Mouse (Mus musculus): ENCODE data around the gene Trim67. TPM values are rescaled to one million over a fixed set of nuclear protein-coding genes. Genes with fewer than 3 reads are reported as not detected.
A peak's percentile ranks its signal among the peaks of the same experiment; 100 is the strongest.

Trim67 gene
- total RNA-seq (2021) = 1 to 10 TPM; 2.0 to 2.2 TPM
- long read RNA-seq, experiment 1, partial matches to known transcripts = 0 of 3 reads
- long read RNA-seq, experiment 1, other reads (novel, unspliced or antisense) = 3 of 3 reads
- long read RNA-seq, experiment 2, partial matches to known transcripts = 0 of 1 reads
- long read RNA-seq, experiment 2, other reads (novel, unspliced or antisense) = 1 of 1 reads

DNA sequence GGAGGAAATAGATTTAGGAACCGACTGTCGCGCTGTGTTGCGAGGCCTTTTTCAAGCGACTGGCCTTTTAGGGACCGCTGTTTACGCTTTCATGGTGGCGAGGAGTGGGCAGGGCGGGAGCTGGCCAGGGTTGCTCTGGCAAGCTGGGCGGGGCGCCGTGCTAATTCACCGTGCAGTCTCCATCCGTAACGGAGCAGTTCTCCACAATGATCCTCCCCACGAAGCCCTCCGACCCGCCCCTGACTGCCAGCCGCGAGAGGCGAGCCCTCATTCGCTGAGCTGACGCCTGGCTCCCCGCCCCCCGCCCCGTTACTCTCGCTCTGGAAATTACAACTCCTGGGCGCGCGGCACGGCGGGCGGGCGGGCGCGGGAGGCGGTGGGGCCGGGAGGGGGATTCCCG lies at the start of gene Trim67:
Trim67 (plus strand) TSS at position 385 of the 400 bp plus-strand sequence.
- intact Hi-C loops (cut with DNase I) = loop anchor here (5.0 kb wide), 1 partner anchor 70 kb away; the partner anchor contains the start of genes Arv1 and Ttc13
- TF ChIP-seq CTCF (IDR thresholded peaks at IDR 0.05) = no peak

GRCm38 (mm10) chr8:124746661-124747060 lies 46.2 kb upstream of the Trim67 start:
- Histone ChIP-seq H3K4me3 (no peak overlapping the region), H3K27ac (no peak overlapping the region)
- intact Hi-C loops (cut with DNase I) = no loop called here
- DNase-seq (ENCODE audit: extremely low spot score in 1 of 2, low spot score in 2 of 2) = no peak
- TF ChIP-seq CTCF (IDR thresholded peaks at IDR 0.05) = no peak

More for the DNA sequence above, at the start of gene Trim67:
- H3K4me3 ChIP-seq = peak within 1 kb of the TSS; percentile 51
- H3K27ac ChIP-seq = no peak within 1 kb of the TSS
- peak; percentile 39 to 53 for DNase-seq (ENCODE audit: extremely low spot score in 1 of 2, low spot score in 2 of 2)

DNA sequence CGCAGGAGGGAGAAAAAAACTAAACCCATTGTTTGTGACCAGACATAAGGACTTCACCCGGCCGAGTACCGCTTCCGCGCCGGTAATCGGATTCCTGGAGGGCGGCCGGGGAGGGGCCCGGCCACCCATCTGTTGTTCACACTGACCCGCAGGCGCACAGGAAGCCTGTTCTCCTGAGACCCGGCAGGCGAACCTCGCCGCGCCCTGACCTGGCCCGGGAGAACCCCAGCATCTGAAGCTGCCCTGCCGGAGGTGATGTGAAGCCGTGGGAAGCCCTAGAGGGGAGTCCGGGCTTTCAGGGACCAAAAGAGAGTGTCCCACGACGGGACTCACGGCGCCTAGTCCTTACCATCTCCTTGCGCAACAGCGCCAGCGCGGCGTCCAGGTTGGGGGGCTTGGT lies 41.7 kb upstream of the Trim67 start:
- DNase-seq (ENCODE audit: extremely low spot score in 1 of 2, low spot score in 2 of 2) = no peak
- Histone ChIP-seq H3K27ac (no peak overlapping the region), H3K4me3 (peak overlapping the region; percentile 41)
- no peak for TF ChIP-seq CTCF (IDR thresholded peaks at IDR 0.05)
- intact Hi-C loops (cut with DNase I) = no loop called here

- no peak for DNase-seq (ENCODE audit: extremely low spot score in 1 of 2, low spot score in 2 of 2)
- intact Hi-C loops (cut with DNase I) = no loop called here
- TF ChIP-seq CTCF (IDR thresholded peaks at IDR 0.05) = no peak
Observed at GRCm38 (mm10) chr8:124751709-124752173, 41.2 kb upstream of the Trim67 start, which contains the start of gene Fam89a. Gene Fam89a, minus strand, starts transcription at chr8:124751832.

GRCm38 (mm10) chr8:124752325-124752862 lies 40.5 kb upstream of the Trim67 start:
- no peak overlapping the region for H3K4me3 ChIP-seq
- no peak overlapping the region for H3K27ac ChIP-seq
- intact Hi-C loops (cut with DNase I) = no loop called here
- TF ChIP-seq CTCF (IDR thresholded peaks at IDR 0.05) = no peak
- no peak for DNase-seq (ENCODE audit: extremely low spot score in 1 of 2, low spot score in 2 of 2)

More at GRCm38 (mm10) chr8:124751709-124752173, 41.2 kb upstream of the Trim67 start, which contains the start of gene Fam89a:
- no peak within 1 kb of the TSS for H3K27ac ChIP-seq
- peak within 1 kb of the TSS; percentile 41 for H3K4me3 ChIP-seq

DNA sequence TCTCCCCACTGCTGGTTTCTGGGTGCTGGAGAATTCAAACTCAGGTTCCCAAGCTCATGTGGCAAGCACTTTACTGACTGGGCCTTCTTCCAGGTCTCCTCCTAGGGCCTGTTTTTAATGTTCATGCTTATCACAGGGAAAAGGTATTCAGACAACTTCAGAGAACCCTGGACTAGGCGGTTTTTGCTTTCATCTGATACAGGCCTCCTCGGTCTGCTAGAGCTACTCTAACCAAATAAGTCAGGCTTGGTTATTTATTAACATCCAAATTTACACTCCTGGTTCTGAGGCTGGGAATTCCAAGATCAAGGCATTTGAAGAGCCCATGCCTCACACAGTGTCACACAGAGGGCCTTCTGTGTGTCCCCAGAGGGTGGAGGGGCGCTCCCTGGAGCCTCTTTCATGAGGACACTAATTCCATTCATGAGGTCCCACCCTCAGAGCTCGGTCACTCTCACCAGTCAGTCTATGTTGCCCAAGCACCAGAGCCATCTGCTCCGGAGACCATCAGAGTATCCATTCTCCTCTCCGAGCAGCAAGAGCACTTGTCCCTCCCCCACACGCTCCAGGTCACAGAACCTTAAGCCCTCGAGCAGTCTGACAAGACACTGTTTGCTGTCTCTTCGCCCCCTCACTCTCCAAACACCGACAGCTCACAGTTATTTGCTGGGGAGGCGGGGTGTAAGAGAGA lies 38.6 kb upstream of the Trim67 start:
- peak in 1 of 2 experiments; percentile 19 for DNase-seq (ENCODE audit: extremely low spot score in 1 of 2, low spot score in 2 of 2)
- H3K27ac ChIP-seq = no peak overlapping the region
- TF ChIP-seq CTCF (IDR thresholded peaks at IDR 0.05) = no peak
- no peak overlapping the region for H3K4me3 ChIP-seq
- intact Hi-C loops (cut with DNase I) = no loop called here

GRCm38 (mm10) chr8:124754792-124755190 lies 38.1 kb upstream of the Trim67 start:
- DNase-seq (ENCODE audit: extremely low spot score in 1 of 2, low spot score in 2 of 2) = no peak
- Histone ChIP-seq H3K4me3 (no peak overlapping the region), H3K27ac (no peak overlapping the region)
- no peak for TF ChIP-seq CTCF (IDR thresholded peaks at IDR 0.05)
- intact Hi-C loops (cut with DNase I) = loop anchor here (5.0 kb wide), 1 partner anchor 58 kb away; no protein-coding TSS in a partner anchor

DNA sequence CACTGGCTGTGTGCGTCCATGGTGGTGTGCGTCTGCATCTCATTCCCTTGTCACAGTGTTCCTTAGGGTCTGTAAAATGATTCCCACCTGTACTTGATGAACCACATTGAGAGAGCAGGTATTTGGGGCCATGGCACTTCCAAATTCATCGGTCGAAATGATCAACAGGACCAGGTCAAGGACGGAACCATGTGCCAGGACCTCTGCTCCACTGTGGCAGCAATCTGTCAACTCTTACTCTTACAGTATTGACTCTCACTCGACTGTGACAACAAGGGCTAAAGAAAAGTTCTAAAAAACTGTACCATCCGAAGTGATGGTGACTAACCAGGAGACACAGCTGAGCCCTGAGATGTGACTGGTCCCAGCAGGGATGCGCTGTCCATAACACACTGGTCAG lies 37.4 kb upstream of the Trim67 start:
- no peak overlapping the region for H3K27ac ChIP-seq
- TF ChIP-seq CTCF (IDR thresholded peaks at IDR 0.05) = no peak
- DNase-seq (ENCODE audit: extremely low spot score in 1 of 2, low spot score in 2 of 2) = no peak
- intact Hi-C loops (cut with DNase I) = loop anchor here (5.0 kb wide), 1 partner anchor 57 kb away; no protein-coding TSS in a partner anchor
- no peak overlapping the region for H3K4me3 ChIP-seq

DNA sequence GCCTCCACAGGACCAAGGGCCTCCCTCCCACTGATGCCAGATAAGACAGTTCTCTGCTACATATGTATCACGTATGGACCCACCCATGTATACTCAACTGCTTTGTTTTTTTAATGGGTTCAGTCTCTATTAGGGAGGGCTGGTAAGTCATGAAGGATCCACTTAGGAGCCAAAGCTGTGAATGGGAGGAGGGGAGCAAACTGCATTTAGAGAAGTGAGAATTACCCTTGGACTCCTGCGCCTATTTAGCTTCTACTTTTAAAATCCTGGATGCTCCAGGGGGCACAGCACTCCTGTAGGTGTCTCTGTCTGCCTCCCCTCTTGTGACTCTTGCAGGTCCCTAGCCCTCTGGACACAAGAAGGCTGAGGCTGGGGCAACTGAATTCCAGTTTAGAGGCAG lies 36.7 kb upstream of the Trim67 start:
- no peak for TF ChIP-seq CTCF (IDR thresholded peaks at IDR 0.05)

DNA sequence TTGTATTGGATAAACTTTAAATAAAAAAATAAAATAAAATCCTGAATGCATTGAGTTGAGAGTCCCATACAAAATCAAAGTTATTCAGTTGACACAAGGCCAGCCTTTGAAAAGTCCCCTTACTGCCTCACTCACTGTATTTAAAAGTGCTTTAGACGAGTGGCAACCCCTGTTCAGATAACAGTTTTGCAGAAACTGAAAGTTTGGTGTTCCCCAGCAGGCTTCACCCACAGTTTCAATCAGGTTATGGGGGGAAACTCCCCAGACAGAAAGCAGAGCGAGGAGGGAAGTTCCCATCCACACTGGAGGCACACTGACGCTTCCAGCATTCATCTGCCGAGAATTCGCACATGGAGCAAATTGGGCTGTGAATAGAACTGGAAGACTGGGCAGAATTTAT lies 36.3 kb upstream of the Trim67 start:
- Histone ChIP-seq H3K4me3 (no peak overlapping the region), H3K27ac (no peak overlapping the region)
- no peak for TF ChIP-seq CTCF (IDR thresholded peaks at IDR 0.05)
- intact Hi-C loops (cut with DNase I) = loop anchor here (5.0 kb wide), 1 partner anchor 56 kb away; no protein-coding TSS in a partner anchor
- no peak for DNase-seq (ENCODE audit: extremely low spot score in 1 of 2, low spot score in 2 of 2)

More for the DNA sequence above, 36.7 kb upstream of the Trim67 start:
- Histone ChIP-seq H3K4me3 (no peak overlapping the region), H3K27ac (no peak overlapping the region)
- intact Hi-C loops (cut with DNase I) = loop anchor here (5.0 kb wide), 1 partner anchor 56 kb away; no protein-coding TSS in a partner anchor
- DNase-seq (ENCODE audit: extremely low spot score in 1 of 2, low spot score in 2 of 2) = no peak

GRCm38 (mm10) chr8:124758544-124758943 lies 34.3 kb upstream of the Trim67 start:
- DNase-seq (ENCODE audit: extremely low spot score in 1 of 2, low spot score in 2 of 2) = no peak
- peak; percentile 44 for TF ChIP-seq CTCF (IDR thresholded peaks at IDR 0.05)
- intact Hi-C loops (cut with DNase I) = loop anchor here (5.0 kb wide), 1 partner anchor 54 kb away; no protein-coding TSS in a partner anchor
- Histone ChIP-seq H3K4me3 (no peak overlapping the region), H3K27ac (no peak overlapping the region)

GRCm38 (mm10) chr8:124763061-124763460 lies 29.8 kb upstream of the Trim67 start:
- Histone ChIP-seq H3K27ac (no peak overlapping the region), H3K4me3 (no peak overlapping the region)
- DNase-seq (ENCODE audit: extremely low spot score in 1 of 2, low spot score in 2 of 2) = no peak
- no peak for TF ChIP-seq CTCF (IDR thresholded peaks at IDR 0.05)
- intact Hi-C loops (cut with DNase I) = no loop called here
